Mouse (Mus musculus): Measurements from ENCODE around the gene Odf3l1.
"Not testable (repeated sequence)": the region's sequence is repeated elsewhere in the genome, so short reads cannot be mapped to it uniquely, and the experiment has no call there.

The Odf3l1 gene

DNA sequence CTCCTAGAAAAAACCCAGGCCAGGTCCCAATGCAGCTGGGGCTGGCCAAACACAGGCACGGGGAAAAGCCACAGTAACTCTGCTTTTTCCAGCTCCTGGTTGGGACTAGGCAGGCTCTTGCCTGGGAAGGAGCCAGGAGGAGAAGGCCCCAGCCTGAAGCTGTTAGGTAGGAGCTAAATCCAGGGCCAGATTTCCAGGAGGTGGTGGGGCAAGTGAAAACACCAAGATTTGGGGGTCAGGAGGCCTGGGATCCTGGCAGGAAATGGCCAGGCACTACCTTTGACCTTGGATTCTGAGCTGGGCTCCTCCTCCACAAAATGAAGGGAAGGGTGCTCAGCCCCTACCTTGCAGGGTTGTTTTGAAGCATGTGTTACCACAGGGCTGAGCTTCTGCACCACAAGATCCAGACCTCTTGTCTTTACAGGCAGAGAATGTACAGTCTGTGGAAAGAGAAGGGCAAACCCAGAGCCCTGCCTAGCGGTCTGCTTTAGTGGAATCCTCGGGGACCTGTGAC, at the start of gene Odf3l1:
TSS of gene Odf3l1 (minus strand) at position 464 of the 514 bp plus-strand sequence.
- DNase-seq = no peak

GRCm38 (mm10) chr9:56913991-56914390, 49.5 kb upstream of the Odf3l1 start:
- no peak for DNase-seq

- DNase-seq = no peak
Measured at GRCm38 (mm10) chr9:56911017-56911416, 46.5 kb upstream of the Odf3l1 start.

DNA sequence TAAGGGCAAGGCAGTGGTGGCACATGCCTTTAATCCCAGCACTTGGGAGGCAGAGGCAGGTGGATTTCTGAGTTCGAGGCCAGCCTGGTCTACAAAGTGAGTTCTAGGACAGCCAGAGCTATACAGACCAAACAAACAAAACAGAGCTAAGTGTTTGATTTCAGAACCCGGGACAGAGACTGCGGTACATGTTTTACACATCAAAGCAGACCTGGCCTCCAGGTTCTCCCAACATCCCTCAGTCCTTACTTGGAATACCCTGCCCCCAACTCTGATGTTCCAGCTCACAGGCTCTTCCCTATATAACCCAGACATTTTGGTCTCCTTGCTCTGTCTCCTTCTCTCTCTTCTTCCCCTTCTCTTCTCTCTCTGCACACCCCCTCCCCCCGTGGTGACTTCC, 45.5 kb upstream of the Odf3l1 start:
- DNase-seq = not testable (repeated sequence)

GRCm38 (mm10) chr9:56907549-56907948, 43.1 kb upstream of the Odf3l1 start:
- no peak for DNase-seq

- no peak for DNase-seq
Measured at GRCm38 (mm10) chr9:56903662-56904061, 39.2 kb upstream of the Odf3l1 start.

GRCm38 (mm10) chr9:56901187-56901586, 36.7 kb upstream of the Odf3l1 start:
- no peak for DNase-seq

- no peak for DNase-seq
Measured at GRCm38 (mm10) chr9:56900571-56900970, 36.1 kb upstream of the Odf3l1 start.

DNA sequence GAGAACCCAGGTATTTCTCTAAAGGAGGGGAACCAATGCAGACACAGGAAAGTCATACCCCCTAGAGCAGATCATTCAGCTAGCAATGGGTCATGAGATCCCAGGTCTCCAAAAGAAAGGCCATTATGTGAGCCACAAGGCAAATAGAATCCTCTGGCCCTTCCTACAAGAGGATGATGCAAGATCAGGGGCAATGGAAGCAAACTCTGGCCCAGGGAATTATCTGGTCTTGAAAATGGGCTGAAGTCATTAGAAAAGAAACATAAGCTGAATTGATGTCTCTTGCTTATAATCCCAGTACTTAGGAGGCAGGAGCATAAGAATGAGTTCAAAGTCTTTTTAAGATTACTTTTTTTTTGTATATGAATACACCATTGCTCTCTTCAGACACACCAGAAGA, 35.6 kb upstream of the Odf3l1 start:
- DNase-seq = no peak

- DNase-seq = no peak
Measured at GRCm38 (mm10) chr9:56899409-56899808, 34.9 kb upstream of the Odf3l1 start.

- DNase-seq = no peak
Measured at GRCm38 (mm10) chr9:56896779-56897178, 32.3 kb upstream of the Odf3l1 start.

- DNase-seq = no peak
Measured at GRCm38 (mm10) chr9:56894006-56894405, 29.5 kb upstream of the Odf3l1 start.

GRCm38 (mm10) chr9:56893313-56893712, 28.8 kb upstream of the Odf3l1 start:
- DNase-seq = no peak

DNA sequence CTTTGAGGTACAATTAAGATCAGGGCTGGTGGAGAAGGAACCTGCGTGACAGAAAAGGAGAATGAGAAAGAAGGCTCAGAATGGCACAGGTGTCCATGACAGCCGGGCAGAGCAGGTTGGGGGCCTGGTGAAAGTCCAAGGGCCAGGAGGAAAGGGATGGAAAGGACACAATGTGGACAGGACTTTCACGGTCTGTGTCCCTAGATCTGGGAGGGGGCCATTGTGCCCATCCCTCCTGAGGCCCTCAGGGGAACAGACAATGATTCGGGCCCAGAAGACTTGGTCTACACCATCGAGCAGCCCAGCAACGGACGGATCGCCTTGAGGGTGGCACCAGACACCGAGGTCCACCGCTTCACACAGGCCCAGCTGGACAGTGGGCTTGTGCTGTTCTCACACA, 27.6 kb upstream of the Odf3l1 start:
- DNase-seq = no peak

DNA sequence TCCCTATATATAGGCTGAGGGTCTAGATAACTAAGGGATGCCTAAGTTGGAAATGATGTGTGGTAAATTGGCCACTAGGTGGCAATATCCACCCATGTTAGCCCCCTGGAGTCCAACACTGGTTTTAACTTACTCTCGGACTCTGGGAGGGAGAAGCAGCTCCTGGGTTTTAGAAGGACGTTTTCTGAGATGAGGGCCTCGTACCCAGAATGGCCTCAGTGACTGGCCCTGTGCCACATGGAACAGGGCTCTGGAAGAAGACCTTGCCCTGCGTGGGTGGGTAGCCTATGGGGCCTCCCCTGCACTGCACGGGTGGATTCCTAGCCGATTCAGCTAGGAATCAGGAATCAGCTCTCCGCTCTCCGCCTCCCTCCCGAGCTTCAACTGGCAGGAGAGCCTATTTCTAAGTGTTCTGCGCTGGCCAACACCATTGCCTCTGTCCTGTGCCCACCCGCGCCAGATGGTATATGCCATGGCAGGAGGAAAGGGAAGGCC, 27.1 kb upstream of the Odf3l1 start:
- DNase-seq = peak; percentile 60

GRCm38 (mm10) chr9:56890522-56891250, 26.2 kb upstream of the Odf3l1 start:
- DNase-seq = no peak

DNA sequence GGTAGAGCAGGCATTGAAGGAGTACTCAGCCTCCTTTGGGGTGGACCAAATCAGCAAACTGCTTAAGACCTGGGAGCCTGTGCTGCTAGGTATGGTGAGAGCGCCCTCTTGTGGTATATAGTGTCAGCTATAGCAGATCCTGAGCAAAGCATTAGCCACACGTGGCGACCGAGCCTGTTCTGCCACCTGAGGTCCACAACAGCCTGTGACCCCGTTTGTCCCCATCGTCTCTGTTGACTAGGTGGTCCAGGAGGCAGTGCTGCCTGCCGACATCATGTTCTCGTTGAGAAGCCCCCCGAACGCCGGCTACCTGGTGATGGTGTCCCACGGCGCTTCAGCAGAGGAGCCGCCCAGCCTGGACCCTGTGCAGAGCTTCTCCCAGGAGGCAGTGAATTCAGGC, 25.3 kb upstream of the Odf3l1 start:
- peak; percentile 71 for DNase-seq

DNA sequence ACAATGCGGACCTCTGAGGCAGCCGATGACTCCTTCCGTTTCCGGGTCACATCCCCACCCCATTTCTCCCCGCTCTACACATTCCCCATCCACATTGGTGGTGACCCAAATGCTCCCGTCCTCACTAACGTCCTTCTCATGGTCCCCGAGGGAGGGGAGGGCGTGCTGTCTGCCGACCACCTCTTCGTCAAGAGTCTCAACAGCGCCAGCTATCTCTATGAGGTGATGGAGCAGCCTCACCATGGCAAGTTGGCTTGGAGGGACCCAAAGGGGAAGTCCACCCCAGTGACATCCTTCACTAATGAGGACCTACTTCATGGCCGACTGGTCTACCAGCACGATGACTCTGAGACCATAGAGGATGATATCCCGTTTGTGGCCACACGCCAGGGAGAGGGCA, 23.1 kb upstream of the Odf3l1 start:
- DNase-seq = no peak

- DNase-seq = no peak
Measured at GRCm38 (mm10) chr9:56886601-56887000, 22.1 kb upstream of the Odf3l1 start.

GRCm38 (mm10) chr9:56886113-56886512, 21.6 kb upstream of the Odf3l1 start:
- no peak for DNase-seq

GRCm38 (mm10) chr9:56884328-56884727, 19.8 kb upstream of the Odf3l1 start:
- no peak for DNase-seq

- no peak for DNase-seq
Measured at GRCm38 (mm10) chr9:56883470-56883869, 19.0 kb upstream of the Odf3l1 start.

GRCm38 (mm10) chr9:56882818-56883217, 18.3 kb upstream of the Odf3l1 start:
- no peak for DNase-seq

- DNase-seq = no peak
Measured at GRCm38 (mm10) chr9:56882283-56882682, 17.8 kb upstream of the Odf3l1 start.

All from right cerebral cortex, postnatal 25 days (tissue).